Mouse (Mus musculus) kidney, postnatal 36 days (tissue): ENCODE results near the gene Plgrkt.

Experiments
- DNase-seq, 2 experiments: peaks; one replicate each; pipeline ENCODE4 v3.0.0; 2021 to 2022; ENCODE audit warnings: mixed read lengths in 2 of 2

Gene Plgrkt

DNA sequence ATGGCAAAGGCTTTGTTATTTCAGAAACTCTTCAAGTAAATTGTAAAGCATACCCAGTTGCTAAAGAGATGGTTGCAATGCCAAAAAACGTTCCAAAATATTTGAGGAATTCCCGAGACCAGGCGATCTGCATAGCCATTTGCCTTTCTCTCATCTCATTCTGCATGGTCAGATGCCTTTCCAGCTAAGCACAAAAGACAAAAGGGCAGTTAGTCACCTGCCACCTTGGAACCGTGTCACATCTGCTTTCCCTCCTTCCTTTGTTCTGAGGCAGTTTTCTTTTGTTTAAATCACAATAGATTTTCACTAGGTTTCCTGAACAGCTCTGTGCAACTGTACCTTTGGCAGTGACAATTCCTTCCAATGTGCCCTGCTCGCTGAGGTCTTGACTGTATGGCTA, 16.2 kb downstream of the Plgrkt start:
- no peak for DNase-seq

DNA sequence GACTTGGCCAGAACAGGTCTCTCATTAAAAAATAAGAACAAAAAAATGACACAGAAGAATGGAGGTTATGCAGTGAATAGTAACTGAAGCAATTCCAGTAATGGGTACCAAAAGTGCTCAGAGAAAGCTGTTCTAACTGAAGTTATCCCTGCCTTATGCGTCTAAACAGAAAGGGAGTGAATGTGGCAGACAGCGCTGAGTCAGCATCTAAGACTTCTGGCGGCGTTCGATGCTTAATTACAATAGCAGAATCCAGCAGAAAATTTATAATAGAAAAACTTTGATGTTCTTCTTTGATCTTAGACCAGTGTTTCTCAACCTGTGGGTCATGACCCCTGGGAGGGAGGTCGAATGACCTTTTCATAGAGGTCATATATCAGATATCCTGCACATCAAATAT, 21.6 kb downstream of the Plgrkt start:
- DNase-seq = no peak

DNA sequence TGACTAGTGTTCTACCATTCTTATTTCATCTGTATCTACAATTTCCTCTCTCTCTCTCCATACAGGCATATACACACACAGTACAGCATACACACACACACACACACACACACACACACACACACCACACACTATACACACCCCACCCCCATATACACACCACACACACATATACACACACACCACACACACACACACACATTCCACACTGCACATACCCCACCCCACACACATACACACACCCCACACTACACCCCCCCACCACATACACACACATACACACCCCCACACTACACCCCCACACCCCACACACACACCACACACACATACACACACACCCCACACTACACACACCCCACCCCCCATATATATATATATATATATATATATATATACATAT, 22.3 kb downstream of the Plgrkt start:
- DNase-seq = no peak

DNA sequence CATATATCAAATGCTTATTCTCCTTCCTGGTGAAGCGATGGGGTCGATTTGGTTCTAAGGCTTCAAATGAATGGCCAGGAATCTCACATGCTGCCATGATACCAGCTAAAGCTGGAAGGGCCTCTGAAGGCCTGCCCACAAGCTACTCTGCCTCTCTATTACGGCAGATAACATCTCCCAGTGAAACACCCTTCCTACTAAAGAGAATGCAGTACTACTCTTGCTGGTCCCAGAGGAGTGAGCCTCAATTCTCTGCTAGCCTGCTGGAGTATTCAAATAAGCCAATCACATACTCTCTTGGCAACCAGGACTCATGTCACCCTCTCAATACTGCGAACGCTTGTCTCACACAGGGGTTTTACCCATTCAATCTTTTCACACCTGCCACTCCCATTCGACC, 24.9 kb downstream of the Plgrkt start:
- DNase-seq = no peak

DNA sequence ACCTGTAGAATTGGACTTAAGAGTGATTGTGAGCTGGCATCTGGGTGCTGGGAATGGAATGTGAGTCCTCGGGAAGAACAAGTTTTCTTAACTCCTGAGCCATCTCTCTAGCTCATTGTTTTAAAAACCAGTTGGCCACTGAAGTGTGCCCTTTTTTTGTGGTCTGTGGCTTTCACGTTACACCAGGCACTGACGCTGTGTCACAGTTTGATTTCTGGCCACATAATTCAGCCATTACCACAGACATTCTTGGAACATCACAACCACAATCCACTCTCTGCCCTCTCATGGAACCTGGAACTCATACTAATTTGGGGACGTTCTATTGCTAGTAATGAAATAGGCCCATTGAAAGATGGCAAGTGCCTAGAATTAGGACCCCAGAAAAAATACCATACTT, 26.2 kb downstream of the Plgrkt start:
- DNase-seq = no peak

DNA sequence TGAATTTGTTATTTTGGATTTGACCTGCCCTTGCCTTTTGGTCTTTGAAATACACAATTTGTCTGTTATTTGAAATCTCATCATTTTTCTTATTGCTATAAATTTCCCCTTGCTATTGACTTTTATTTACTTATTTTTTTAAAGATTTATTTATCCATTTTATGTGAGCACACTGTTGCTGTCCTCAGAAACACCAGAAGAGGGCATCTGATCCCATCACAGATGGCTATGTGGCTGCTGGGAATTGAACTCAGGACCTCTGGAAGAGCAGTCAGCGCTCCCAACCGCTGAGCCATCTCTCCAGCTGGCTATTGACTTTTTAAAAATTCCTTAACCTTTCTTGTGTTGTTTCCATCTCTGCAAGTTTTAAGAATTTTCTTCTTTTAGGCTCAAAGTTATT, 30.6 kb downstream of the Plgrkt start:
- no peak for DNase-seq

DNA sequence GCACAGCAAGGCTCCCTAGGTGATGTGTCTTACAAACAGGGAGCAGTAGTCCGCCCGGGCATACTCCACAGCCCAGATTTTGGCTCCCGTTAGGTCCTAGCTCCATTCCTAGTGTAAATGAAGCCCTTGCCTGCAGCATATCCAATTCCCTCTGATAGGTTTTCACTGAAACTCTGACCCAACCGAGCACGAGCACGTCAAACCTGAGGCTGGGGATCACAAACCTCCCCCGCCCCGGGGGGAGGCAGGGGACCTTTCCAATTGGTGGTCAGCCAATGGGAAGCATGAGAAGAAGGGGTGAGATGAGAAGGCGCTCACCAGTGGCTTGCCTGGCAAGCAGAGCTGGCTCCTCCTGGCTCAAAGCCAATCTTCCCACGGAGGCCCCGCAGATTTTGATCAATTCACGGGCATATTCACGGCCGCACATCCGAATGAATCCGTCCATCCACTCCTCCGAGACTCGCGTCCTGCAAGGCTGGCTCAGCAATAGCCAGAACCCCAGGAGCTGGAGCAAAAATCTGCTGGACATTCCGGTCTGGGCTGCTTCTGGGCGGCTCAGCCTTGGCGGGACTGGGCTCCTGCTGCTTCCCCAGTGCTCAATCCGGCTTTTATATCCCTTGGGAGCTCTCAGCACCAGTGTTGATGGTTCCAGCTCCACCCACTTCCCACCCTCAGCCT, 33.0 kb downstream of the Plgrkt start, which contains the start of gene Rln1:
TSS of gene Rln1 (minus strand) at position 603 of the 678 bp plus-strand sequence.
- DNase-seq = peak; percentile 54 to 69

DNA sequence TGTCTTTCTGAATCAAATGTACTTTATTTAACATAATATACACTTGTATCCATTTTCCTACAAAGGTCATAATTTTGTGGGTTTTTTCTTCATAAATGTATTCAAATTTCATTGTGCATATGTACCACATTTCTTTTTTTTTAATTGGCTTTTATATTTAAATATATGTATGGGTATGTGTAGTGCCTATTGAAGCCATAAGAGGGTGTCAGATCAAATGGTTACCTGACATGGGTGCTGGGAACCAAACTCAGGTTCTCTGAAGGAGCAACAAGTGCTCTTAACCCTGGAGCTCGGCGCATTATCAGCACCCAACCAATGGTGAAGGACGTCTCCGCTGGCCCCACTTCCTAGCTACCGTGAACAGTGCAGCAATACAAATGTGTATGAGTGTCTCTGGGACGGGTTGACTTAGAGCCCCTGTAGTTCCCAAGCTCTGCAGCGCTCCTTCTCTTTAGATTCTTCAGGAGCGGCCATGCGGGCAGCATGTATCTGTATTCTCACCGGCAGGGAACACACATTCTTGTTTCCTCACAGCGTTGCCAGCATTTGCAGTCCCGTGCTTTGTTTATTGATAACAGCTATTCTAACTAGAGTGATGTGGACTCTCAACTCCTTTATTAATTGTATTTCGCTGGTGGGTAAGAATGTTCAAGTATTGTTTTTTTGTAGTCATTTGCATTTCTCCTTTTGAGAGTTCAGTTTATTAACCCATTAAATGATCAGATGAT, 40.2 kb downstream of the Plgrkt start:
- no peak for DNase-seq

DNA sequence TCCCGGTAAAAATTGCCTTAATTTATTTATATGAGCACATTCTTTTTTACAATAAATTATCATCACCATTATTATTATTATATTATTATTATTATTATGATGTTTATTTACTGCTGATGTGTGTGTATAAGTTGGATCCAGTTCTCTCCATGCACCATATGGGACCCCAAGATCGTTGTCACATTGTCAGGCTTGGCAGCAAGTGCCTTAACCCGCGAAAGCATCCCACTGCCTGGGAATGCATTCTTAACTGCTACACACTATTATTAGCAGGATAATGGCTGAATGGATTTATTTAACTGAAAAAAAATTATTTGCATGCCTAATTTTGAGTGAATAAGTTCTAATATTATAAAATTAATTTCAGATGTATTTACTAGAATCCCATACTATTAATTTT, 40.8 kb downstream of the Plgrkt start:
- DNase-seq = no peak

DNA sequence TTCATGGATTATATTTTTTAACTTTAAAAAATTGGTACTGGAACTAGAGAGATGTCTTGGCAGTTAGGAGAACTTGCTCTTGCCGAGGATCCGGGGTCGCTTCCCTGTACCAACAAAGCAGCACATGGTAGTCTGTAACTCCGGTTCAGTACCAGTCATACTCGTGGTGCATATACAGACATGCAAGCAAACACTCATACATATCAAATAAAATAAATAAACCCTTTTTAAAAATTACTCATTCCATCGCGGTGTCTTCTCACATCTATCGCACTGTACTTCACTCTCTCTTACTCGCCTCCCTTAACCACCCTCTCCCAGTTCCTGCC, 41.4 kb downstream of the Plgrkt start:
- no peak for DNase-seq

DNA sequence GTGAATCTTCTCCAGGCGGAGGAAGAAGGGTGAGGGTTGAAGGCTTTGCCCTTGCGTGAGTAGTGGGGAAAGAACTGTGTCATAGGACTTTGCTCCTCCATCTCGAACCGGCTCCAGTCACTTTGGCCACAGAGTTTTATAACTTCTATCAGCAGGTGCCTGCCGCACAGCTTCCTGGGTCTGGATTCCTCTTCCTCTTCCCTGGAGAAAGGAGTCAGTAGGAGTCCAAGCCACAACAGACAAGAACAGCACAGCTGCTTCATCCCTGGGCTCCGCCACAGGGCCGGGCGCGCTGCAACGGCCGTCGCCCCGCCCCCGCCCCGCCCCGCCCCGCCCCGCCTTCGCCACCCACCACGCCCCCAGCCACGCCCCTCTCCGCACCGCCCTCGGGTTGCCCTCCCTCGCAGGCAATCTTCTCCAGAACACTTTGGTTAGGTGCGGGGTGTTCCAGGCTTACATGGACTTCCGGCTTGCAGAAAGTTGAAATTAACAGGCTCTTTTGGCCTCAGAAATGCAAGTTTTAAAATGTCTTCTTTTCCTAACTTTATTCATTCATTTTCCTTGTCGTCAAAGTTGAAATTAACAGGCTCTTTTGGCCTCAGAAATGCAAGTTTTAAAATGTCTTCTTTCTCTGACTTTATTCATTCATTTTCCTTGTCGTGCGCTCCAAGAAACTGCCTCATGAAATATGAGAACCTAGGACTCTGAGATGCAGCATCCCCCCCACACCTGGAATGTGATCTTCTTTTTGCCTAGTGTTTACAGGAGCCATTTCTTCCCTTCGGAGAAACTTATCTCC, 41.9 kb downstream of the Plgrkt start, which contains the start of gene Insl6:
TSS of gene Insl6 (minus strand) at position 304 of the 799 bp plus-strand sequence.
- peak; percentile 69 to 91 for DNase-seq

DNA sequence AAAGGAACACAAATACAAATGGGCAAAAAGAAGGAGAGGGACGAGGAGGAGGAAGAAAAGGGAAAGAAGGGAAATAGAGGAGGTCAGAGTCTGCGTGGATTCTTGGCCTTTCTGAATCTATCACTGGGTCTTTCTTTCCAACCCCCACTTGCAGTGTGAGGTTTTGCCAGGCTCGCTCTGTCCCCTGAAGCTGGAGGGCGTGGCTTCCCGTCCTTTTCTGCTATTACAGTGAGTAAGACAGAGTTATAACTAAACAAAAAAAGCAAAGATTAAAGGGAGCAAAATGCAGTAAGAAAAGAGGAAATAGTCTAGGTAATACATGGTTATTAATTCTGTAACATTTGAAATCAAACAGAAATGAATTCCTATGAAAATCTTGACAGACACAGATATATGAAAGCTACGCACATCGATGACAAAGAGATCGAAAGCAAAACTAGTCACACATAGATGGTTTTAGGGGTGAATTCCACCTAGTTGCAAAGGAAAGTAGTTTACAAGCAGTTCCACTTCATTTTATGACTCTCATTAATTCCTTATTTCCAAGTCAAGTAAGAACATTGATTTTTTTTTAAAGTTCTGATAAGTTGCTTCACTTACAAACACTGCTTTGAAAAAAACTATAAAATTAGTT, 43.7 kb downstream of the Plgrkt start:
- DNase-seq = no peak

DNA sequence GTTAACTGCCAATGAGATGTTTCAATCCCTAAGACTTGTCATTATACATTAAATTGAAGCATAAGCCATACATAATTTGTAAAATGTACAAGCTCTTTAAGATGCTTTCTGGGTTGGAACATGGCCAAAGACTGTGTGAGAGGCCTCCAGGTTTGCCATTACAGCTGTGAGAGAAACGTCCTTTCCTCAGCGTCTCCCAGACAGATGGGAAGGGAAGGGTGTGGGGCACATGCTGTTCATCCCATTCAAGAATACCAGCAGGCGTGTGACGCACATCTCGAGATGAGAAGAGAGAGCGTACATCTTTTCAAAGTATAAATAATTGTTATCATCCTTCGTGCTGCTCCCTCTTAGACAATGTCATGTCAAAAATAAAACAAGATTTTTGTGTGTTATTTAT, 54.5 kb downstream of the Plgrkt start:
- DNase-seq = no peak

DNA sequence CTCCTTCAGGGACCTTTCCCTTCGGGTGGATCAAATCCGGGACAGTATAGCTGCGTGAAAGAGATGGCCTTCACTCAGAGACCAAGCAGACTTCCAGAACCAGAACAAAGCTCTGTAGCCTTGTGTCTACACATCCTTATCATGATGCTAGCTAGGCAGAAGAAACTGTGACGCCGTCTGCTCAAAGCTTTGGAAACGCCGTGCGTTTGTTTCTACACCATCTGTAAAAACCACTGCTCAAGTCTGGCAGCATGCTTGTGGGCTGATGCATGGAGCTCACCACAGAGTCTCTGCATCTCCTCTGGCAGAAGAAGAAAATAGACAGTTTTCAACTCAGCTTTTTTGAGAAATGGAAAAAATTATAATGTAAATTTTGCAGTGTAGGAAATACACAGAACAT, 55.4 kb downstream of the Plgrkt start:
- DNase-seq = no peak

DNA sequence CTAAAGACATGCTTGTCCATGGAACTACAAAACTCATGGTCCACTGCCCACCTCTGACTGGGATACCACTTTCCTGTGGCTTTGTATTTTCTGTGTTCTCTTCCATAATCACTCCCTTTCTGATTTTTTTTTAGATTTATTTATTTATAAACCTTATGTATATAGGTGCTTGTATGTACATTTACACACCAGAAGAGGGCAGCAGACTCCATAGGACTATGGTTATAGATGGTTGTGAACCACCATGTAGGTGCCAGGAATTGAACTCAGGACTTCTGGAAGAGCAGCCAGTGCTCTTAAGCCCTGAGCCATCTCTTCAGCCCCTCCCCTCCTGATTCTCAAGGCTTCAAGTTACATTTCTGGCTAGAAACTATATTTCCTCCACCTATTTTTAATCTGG, 58.4 kb downstream of the Plgrkt start:
- no peak for DNase-seq

DNA sequence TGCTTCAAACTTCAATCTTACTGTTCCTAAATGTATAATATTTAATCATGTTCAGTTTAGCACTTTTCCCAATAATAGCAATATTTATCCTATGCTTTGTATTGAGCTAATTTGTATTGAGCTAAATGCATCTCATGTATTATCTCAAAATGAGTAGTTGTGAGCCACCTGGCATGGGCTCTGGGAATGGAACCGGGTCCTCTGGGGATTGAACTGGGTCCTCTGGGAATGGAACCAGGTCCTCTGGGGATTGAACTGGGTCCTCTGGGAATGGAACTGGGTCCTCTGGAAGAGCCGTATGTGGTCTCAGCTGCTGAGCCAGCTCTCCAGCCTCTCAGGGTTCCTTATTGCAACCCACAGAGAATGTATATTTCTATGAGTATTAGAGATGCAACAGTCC, 65.1 kb downstream of the Plgrkt start:
- DNase-seq = no peak

DNA sequence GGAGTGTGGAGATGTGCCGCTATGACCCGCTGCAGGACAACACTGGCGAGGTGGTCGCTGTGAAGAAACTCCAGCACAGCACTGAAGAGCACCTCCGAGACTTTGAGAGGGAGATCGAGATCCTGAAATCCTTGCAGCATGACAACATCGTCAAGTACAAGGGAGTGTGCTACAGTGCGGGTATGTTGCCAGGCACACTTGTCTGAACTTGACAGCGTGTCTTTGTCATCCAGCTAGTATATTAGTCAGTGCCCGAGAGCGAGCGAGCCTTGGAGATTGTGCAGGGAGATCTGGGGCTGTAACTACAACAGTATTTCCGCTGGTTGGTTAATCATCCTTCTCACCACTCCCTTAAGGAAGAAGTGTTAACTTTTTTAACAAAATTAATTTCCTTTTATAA, 66.3 kb downstream of the Plgrkt start:
- no peak for DNase-seq
